Mouse (Mus musculus) forebrain, embryonic 10.5 days (tissue): Measurements from ENCODE around the gene Celsr1. TPM values are rescaled to one million over a fixed set of nuclear protein-coding genes. Genes with fewer than 3 reads are reported as not detected.
A peak's percentile ranks its signal among the peaks of the same experiment; 100 is the strongest.
"Not testable (repeated sequence)": the region's sequence is repeated elsewhere in the genome, so short reads cannot be mapped to it uniquely, and the experiment has no call there.

ENCODE experiments used
- DNase-seq: peaks from one replicate; pipeline ENCODE4 v3.0.0-alpha.2; 2017; ENCODE audit warnings: low spot score; ENCODE audit errors: extremely low spot score
- H3K27ac ChIP-seq: fragments of 300-500 bp; sonication (generic); 2 replicates; pipeline ENCODE4 v1.5.1; 2016; ENCODE audit warnings: mild to moderate bottlenecking
- H3K27me3 ChIP-seq: fragments of 300-500 bp; sonication (generic); 2 replicates; pipeline ENCODE4 v1.6.1; 2016; ENCODE audit warnings: mild to moderate bottlenecking; ENCODE audit not compliant: poor library complexity, severe bottlenecking
- H3K36me3 ChIP-seq: fragments of 300-500 bp; sonication (generic); replicated peaks from 2 replicates; pipeline ENCODE4 v1.6.1; 2016; ENCODE audit warnings: mild to moderate bottlenecking, moderate library complexity
- H3K4me1 ChIP-seq: fragments of 300-500 bp; sonication (generic); 2 replicates; pipeline ENCODE4 v1.6.1; 2016
- H3K4me3 ChIP-seq: fragments of 300-500 bp; sonication (generic); 2 replicates; pipeline ENCODE4 v1.5.1; 2016; ENCODE audit warnings: mild to moderate bottlenecking, moderate library complexity
- H3K9me3 ChIP-seq: fragments of 300-500 bp; sonication (generic); 2 replicates; pipeline ENCODE4 v1.6.1; 2016; ENCODE audit warnings: mild to moderate bottlenecking, moderate library complexity
- WGBS: fragments of 180-500 bp; shearing (Covaris S2); methylation state at CpG from one replicate; pipeline ENCODE4 v1.1.7; 2016; 5-methylcytosine and 5-hydroxymethylcytosine counted together
- polyA plus RNA-seq: library from polyadenylated mRNA; unstranded; fragments of >200 nt; fragmentation: Nextera tagmentation; extraction: Ambion mirVana; gene quantifications from 2 replicates; pipeline ENCODE4 v1.2.1, GENCODE M21; 2016

The Celsr1 gene
- polyA plus RNA-seq, 1 experiment from 2014 or later = 2.6 TPM

- H3K9me3 ChIP-seq = no peaks in the 10 kb centered on the region
- peaks cover 55% of the 10 kb centered on the region for H3K36me3 ChIP-seq
- 2% methylated on average over 18 of the region's 18 CpGs for WGBS
- peak overlapping the region; percentile 90 for H3K27ac ChIP-seq
- peaks cover 24% of the 10 kb centered on the region for H3K4me1 ChIP-seq
- H3K27me3 ChIP-seq = no peaks in the 10 kb centered on the region
- DNase-seq = no peak
- H3K4me3 ChIP-seq = peak overlapping the region; percentile 80
These were observed 154.1 kb downstream of the Celsr1 start for GRCm38 (mm10) chr15:85879498-85879895.

- DNase-seq = peak; percentile 94
- peak within 1 kb of the TSS; percentile 80 for H3K4me3 ChIP-seq
- no peaks in the 10 kb centered on the region for H3K27me3 ChIP-seq
- peaks cover 24% of the 10 kb centered on the region for H3K4me1 ChIP-seq
- peaks cover 55% of the 10 kb centered on the region for H3K36me3 ChIP-seq
- 2% methylated on average over 50 of the region's 50 CpGs for WGBS
- H3K9me3 ChIP-seq = no peaks in the 10 kb centered on the region
- H3K27ac ChIP-seq = peak within 1 kb of the TSS; percentile 90
These were observed 154.6 kb downstream of the Celsr1 start, which contains the start of gene Trmu for GRCm38 (mm10) chr15:85878848-85879497. Gene Trmu, plus strand, starts transcription at chr15:85879312.

DNA sequence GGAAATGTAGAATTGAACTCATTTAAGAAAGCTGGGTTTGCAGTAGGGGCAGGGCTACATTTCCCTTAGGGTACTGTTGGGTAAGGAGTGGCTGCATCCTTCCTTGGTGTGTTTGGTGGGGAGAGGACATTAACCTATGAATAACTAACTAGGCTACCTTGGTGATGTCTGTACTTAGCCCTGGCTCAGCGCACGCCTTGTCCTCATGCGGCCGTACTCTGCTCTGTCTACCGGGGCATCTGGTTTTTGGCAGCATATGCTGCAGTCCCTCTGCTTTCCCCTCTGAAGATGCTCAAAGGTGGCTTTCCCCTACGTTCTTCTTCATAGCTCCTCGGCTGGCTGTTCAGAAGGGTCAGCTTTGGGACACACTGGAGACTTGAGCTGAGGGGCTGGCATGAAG lies 156.2 kb downstream of the Celsr1 start:
- no peaks in the 10 kb centered on the region for H3K9me3 ChIP-seq
- 97% methylated on average over 7 of the region's 7 CpGs for WGBS
- no peak for DNase-seq
- H3K36me3 ChIP-seq = peaks cover 56% of the 10 kb centered on the region
- no peak overlapping the region for H3K4me3 ChIP-seq
- H3K27ac ChIP-seq = no peak overlapping the region
- H3K27me3 ChIP-seq = no peaks in the 10 kb centered on the region
- H3K4me1 ChIP-seq = peaks cover 24% of the 10 kb centered on the region

- DNase-seq = peak; percentile 62
- Histone ChIP-seq H3K36me3 (peaks cover 100% of the 10 kb centered on the region), H3K27ac (no peak overlapping the region), H3K27me3 (no peaks in the 10 kb centered on the region), H3K4me1 (no peaks in the 10 kb centered on the region), H3K9me3 (no peaks in the 10 kb centered on the region), H3K4me3 (no peak overlapping the region)
- WGBS = 60% methylated on average over 6 of the region's 6 CpGs
These were observed 165.9 kb downstream of the Celsr1 start for GRCm38 (mm10) chr15:85867696-85868095.

DNA sequence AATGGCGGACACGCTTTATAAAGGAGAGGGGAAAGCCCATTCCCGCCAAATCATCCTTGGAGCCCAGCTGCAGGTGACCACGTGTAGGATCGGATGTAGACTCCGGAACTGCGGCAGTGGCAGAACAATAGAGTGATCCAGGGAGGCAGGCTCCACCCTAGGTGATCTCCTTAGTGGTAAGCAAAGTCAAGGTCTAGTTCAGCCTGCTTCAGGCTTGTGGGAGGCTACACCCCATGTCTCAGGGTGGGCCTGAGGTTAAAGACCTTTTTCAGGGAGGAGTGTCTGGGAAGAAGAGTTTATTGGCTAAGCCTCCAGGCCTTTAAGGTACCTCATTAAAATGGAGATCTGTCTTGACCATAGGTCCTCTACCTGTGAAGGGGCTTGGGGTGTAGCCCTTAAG lies 167.7 kb downstream of the Celsr1 start:
- WGBS = 93% methylated on average over 7 of the region's 7 CpGs
- H3K4me3 ChIP-seq, H3K27me3 ChIP-seq, H3K27ac ChIP-seq, H3K4me1 ChIP-seq, H3K9me3 ChIP-seq, DNase-seq: not testable (repeated sequence)
- H3K36me3 ChIP-seq = peaks cover 99% of the 10 kb centered on the region

DNA sequence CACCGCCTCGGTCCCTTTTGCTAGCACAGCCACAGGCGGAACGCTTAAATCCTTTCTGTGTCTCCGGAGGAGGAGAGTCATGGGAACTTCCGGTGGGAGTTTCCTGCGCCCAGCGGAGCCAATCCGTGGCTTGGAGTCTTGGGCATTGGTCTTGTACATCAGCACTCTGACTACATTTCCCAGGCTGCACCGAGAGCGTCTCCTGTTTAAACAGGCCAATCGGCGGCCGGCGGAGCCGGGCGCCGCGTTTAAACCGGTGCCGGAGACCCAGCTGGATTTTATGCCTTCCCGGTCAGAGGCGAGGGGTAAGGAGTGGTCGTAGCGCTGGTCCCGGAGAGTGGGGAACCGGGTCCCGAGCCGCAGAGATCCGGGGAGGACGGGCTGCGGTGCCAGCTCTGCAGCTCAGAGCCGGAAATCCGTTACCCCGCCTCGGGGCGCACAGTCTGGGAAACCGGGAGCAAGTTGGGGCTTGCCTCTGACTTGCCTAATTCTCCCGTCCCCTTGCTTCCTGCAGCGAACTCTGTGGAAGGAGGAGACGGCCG lies 174.0 kb downstream of the Celsr1 start, which contains the start of gene Gtse1:
TSS of gene Gtse1 (plus strand) at position 256 of the 542 bp plus-strand sequence.
- no peaks in the 10 kb centered on the region for H3K9me3 ChIP-seq
- peak; percentile 96 for DNase-seq
- H3K4me3 ChIP-seq = peak within 1 kb of the TSS; percentile 72
- peak within 1 kb of the TSS; percentile 93 for H3K27ac ChIP-seq
- H3K4me1 ChIP-seq = peaks cover 25% of the 10 kb centered on the region
- WGBS = under 1% methylated on average over 42 of the region's 42 CpGs
- peaks cover 37% of the 10 kb centered on the region for H3K36me3 ChIP-seq
- H3K27me3 ChIP-seq = no peaks in the 10 kb centered on the region

DNA sequence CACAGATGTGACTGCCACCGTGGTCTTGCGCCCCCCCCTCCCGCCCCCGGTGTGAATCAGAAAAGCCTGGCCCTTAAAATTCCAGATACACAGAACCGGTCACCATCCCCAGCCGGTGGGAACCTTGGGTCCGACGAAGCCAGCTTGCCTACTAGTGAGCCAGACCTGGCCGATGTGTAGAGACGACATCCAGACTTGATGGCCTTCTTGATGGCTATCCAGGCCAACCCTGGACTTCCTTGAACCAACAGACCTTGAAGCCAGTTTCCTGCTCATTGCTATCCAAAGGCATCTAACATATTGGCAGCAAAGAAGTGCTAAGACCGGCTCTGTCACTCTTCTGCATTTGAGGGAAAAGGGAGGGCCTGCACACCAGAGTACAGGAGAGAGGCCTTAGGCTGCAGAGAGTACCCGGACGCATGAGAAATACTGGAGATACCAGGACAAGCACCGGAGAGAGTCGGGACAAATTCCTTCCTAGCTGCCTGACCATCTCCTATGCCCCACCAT lies 174.5 kb downstream of the Celsr1 start:
- no peaks in the 10 kb centered on the region for H3K27me3 ChIP-seq

GRCm38 (mm10) chr15:85851656-85852392 lies 181.8 kb downstream of the Celsr1 start:
- Histone ChIP-seq H3K4me1 (no peaks in the 10 kb centered on the region), H3K9me3 (no peaks in the 10 kb centered on the region), H3K27me3 (no peaks in the 10 kb centered on the region), H3K4me3 (no peak overlapping the region), H3K27ac (no peak overlapping the region), H3K36me3 (no peaks in the 10 kb centered on the region)
- WGBS = 85% methylated on average over 12 of the region's 12 CpGs
- no peak for DNase-seq

More for the DNA sequence above, 174.5 kb downstream of the Celsr1 start:
- H3K9me3 ChIP-seq = no peaks in the 10 kb centered on the region
- peaks cover 32% of the 10 kb centered on the region for H3K36me3 ChIP-seq
- DNase-seq = peak; percentile 24
- H3K4me3 ChIP-seq = peak overlapping the region; percentile 72
- H3K27ac ChIP-seq = peak overlapping the region; percentile 93
- WGBS = 12% methylated on average over 15 of the region's 15 CpGs
- peaks cover 25% of the 10 kb centered on the region for H3K4me1 ChIP-seq

Other genes with a start within 250 kb of the Celsr1 start
- gene Cdpf1, start 222.1 kb downstream of the Celsr1 start, polyA plus RNA-seq = 29.7 and 30.7 TPM in 2 replicates
- 0.04 and 0.09 TPM in 2 replicates for gene Pkdrej, start 212.0 kb downstream of the Celsr1 start, polyA plus RNA-seq
- gene Ttc38, start 201.5 kb downstream of the Celsr1 start, polyA plus RNA-seq = 2.2 and 3.1 TPM in 2 replicates
- gene Gtse1, start 174.0 kb downstream of the Celsr1 start, polyA plus RNA-seq = 62.7 and 63.1 TPM in 2 replicates
- 39.6 and 39.7 TPM in 2 replicates for gene Trmu, start 154.5 kb downstream of the Celsr1 start, polyA plus RNA-seq
- gene Gramd4, start 23.9 kb upstream of the Celsr1 start, polyA plus RNA-seq = 13.9 and 16.2 TPM in 2 replicates
- 10.7 and 10.9 TPM in 2 replicates for gene Cerk, start 152.4 kb upstream of the Celsr1 start, polyA plus RNA-seq
- gene Tbc1d22a, start 180.7 kb upstream of the Celsr1 start, polyA plus RNA-seq = 9.5 and 10.8 TPM in 2 replicates